Mouse (Mus musculus): Measurements from ENCODE around the gene Lrrc61.

Gene Lrrc61

GRCm38 (mm10) chr6:48591871-48592270 is 37.3 kb downstream of the Lrrc61 start:
- no peak for DNase-seq (ENCODE audit: low spot score in 2 of 2)

- peak; percentile 73 to 75 for DNase-seq (ENCODE audit: low spot score in 2 of 2)
These were observed 38.8 kb downstream of the Lrrc61 start, which contains the start of the genes Repin1 and Gm44965 for GRCm38 (mm10) chr6:48593158-48594042. Repin1 (plus strand) TSS chr6:48593883. Gm44965 (plus strand) TSS chr6:48593941.

DNA sequence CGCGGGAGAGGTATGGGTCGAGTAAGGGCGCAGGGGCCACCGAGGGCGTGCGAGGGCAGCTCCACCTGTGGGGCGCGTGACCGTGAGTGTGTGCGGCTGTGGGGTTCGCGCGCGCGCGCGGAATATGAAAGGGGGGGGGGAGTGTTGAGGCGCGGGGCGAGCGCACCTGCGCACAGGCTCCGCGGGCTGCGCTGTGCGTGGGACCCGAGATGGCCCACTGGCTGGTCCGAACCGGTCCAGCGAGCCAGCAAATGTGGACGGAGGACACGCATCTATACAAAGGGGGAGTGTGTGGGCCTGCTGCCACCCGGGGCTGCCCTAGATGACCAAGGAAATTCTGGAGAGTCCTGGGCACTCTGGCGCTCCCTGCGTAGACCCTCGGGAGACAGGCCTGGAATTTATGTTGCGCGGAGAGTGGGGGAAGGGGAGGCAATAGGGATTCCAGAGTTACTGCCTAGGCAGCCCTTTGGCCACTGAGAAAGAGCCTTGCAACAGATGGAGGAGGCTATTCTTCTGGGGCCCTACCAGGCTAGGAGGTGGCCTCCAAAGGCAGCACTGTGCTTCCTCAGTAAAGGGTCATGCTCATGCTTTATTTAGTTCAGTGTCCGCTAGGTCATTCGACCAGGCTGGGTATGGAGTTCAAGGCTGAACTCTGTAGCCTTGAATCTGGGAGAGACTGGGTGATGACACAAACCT is 39.6 kb downstream of the Lrrc61 start:
- DNase-seq (ENCODE audit: low spot score in 2 of 2): no peak

GRCm38 (mm10) chr6:48595278-48595677 is 40.7 kb downstream of the Lrrc61 start:
- DNase-seq (ENCODE audit: low spot score in 2 of 2): no peak

GRCm38 (mm10) chr6:48596545-48597232 is 42.1 kb downstream of the Lrrc61 start:
- DNase-seq (ENCODE audit: low spot score in 2 of 2): no peak

DNA sequence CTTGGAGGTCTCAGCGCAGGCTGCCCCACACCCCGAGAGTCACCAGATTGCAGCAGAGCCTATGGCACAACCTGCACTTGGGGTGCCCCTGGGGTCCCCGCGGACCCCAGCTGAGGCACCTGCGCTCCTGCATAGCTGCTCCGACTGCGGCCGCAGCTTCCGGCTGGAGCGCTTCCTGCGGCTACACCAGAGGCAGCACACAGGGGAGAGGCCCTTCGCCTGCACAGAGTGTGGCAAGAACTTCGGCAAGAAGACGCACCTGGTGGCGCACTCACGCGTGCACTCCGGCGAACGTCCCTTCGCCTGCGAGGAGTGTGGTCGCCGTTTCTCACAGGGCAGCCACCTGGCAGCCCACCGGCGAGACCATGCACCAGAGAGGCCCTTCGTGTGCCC is 42.6 kb downstream of the Lrrc61 start:
- DNase-seq (ENCODE audit: low spot score in 2 of 2): no peak

- DNase-seq (ENCODE audit: low spot score in 2 of 2): no peak
These were observed 46.0 kb downstream of the Lrrc61 start for GRCm38 (mm10) chr6:48600594-48600993.

- DNase-seq (ENCODE audit: low spot score in 2 of 2): peak; percentile 93 to 94
These were observed 46.9 kb downstream of the Lrrc61 start, which contains the start of gene Zfp775 for GRCm38 (mm10) chr6:48601271-48602079. Zfp775 (plus strand) TSS chr6:48602063.

- DNase-seq (ENCODE audit: low spot score in 2 of 2): no peak
These were observed 47.6 kb downstream of the Lrrc61 start for GRCm38 (mm10) chr6:48602080-48602741.

GRCm38 (mm10) chr6:48608124-48608523 is 53.5 kb downstream of the Lrrc61 start:
- no peak for DNase-seq (ENCODE audit: low spot score in 2 of 2)

DNA sequence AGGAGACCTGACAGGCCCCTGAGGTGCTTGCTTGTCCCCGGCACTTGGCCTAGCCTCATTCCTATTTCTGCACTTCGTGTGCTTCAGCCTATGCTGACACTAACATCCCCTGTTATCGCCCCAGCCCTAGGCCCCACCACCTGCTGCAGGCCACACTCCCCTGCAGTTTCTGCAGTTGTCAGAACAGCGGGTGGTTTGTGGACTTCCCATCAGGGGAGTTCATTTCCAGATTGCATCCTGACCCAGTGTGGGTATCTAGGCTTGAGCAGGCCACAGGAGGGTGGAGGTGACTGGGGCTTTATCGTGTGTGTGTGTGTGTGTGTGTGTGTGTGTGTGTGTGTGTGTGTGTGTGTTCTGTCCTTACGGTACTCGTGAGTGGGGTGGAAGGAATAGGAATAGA is 54.9 kb downstream of the Lrrc61 start:
- no peak for DNase-seq (ENCODE audit: low spot score in 2 of 2)

- DNase-seq (ENCODE audit: low spot score in 2 of 2): no peak
These were observed 56.1 kb downstream of the Lrrc61 start for GRCm38 (mm10) chr6:48610657-48611056.

DNA sequence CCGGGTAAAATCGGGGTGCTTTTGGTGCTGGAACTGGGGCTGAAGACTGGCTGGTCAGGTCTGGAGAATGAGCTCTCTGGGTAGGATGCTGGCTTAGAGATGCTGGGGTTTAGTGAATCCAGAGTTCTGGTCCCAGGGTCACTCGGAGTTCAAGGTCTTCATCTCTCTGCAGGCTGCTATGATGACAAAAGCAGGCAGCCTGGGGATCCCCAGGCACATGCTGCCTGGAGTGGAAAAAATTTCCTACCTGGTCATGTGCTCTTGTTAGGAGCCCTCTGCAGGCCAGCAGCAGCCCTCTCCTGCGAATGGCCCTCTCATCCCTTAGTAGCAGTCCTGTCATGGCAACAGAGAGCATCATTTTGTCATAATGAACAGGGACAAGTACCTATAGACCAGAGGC is 58.9 kb downstream of the Lrrc61 start:
- DNase-seq (ENCODE audit: low spot score in 2 of 2): no peak

DNA sequence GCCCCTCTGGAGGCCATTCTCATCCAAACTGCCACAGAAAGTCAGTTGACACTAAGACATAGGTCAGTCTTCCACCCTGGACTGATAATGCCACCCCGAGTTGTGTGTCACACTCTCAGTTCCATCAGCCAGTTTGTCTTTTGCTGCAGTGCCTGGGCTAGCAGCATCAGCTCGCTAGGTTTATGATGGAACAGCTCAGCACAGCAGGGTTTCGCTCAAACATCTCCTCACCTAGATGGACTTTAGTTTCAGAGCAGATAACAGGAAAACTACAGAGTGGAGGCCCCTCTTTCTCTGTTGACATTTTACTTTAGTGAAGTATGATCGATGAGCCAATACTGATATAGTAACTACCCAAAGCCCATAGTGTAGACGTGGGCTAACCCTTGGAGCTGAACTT is 60.2 kb downstream of the Lrrc61 start:
- DNase-seq (ENCODE audit: low spot score in 2 of 2): no peak

GRCm38 (mm10) chr6:48620031-48620430 is 65.4 kb downstream of the Lrrc61 start:
- DNase-seq (ENCODE audit: low spot score in 2 of 2): no peak

Measured in spleen, postnatal 36 days (tissue).